Mouse (Mus musculus) hematopoietic stem cell, adult 5-6 weeks (primary cell): Measurements from ENCODE around the gene Pou5f1. TPM values are rescaled to one million over a fixed set of nuclear protein-coding genes. Genes with fewer than 3 reads are reported as not detected.
"Not testable (repeated sequence)": the region's sequence is repeated elsewhere in the genome, so short reads cannot be mapped to it uniquely, and the experiment has no call there.

Experiments used
- ATAC-seq, 2 experiments: fragments of 125-278 bp in 1 of 2; replicated peaks in 1 of 2; 2 replicates each; pipeline ENCODE4 v1.8.0; 2016 to 2017; ENCODE audit warnings: inconsistent platforms in 2 of 2, mild to moderate bottlenecking in 2 of 2, moderate number of reproducible peaks in 2 of 2, low read depth in 1 of 2, moderate TSS enrichment in 1 of 2; ENCODE audit not compliant: low FRiP score in 2 of 2, poor library complexity in 2 of 2, severe bottlenecking in 2 of 2, insufficient read depth in 1 of 2, low TSS enrichment in 1 of 2
- total RNA-seq: library from RNA; stranded (forward); fragments of 172-1452, 232-1000 nt; gene quantifications from 2 replicates; pipeline ENCODE4 v1.2.3, GENCODE M21; 2017

Pou5f1 gene
- total RNA-seq, result 0.31 and 0.45 TPM in 2 replicates

GRCm38 (mm10) chr17:35505776-35506175 is at the start of gene Pou5f1:
Pou5f1 (plus strand) TSS chr17:35506018.
- ATAC-seq, result no peak

DNA sequence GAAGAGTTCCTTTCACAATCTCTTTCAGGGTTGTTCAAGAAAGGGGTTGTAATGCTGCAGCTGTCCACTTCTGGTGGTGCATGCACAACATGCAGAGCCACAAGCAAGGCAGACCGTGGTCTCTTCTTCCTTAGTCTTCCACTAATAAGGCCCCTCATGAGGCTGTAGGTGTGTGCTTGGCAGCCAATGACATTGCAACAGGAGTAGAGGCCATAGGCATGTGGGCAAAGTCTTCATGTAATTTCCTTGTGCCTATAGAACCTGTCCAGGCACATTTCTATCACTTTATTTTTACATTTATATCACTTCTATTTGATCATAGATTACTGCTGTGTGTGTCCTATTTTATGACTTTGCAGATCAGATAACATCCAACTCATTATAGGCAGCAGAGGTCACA is 47.6 kb upstream of the Pou5f1 start:
- ATAC-seq, result not testable (repeated sequence)

DNA sequence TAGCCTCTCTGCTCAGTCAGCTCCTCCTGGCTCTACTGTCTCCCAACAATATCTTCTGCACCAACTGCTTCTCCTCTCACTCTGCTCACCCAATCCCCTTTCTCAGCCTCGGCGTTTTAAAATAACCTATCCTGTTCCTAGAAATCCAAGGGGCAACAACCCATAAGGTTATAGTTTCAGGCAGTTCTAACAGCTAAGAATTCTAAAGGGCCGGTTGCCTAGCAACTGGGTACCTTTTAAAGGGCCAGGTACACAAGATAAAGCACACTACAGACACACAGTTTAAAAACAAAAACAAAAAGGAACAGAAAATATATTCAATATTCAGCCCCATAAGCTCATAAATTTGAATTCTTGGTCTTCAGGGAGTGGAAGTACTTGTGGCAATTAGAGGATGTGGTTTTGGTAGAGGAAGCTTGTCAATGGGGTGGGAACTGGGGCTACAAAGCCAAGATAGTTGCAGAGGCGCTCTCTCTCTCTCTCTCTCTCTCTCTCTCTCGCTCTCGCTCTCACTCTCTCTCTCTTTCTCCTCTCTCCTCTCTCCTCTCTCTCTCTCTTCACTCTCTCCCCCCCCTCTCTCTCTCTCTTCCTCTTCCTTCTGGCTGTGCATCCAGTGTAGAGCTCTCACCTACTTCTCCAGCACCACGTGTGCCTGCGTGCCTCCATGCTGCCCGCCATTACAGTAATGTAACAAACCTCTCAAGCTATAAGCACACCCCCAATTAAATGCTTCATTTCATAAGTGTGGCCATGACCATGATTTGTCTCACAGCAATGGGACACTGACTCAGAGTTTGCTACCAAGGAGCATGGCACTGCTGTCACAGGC is 45.1 kb upstream of the Pou5f1 start:
- peak; percentile 86 to 87 for ATAC-seq

- 0 out of 4 replicates have a peak, but pooled peaks of 1 of the 2 experiments have one; percentile 47 for ATAC-seq
Measured at GRCm38 (mm10) chr17:35465651-35466050, 40.2 kb upstream of the Pou5f1 start.

DNA sequence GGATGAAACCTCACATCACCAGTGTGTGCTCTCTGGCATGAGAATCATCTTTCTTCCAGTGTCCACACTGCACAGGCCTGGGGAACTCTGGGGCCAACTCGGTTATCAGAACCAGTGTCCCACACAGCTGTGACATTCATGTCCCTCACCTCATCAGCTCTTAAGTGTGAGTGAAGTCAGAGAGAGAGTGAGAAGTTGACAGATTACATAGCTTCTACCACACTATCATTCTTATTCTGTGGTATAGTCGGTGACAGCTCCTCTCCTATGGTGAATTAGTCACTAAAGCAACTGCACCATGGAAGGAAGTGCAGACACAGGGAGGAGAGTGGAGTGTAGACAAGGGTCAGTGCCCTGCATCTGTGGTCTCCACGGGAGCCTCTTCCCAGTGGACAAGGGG is 36.9 kb upstream of the Pou5f1 start:
- ATAC-seq, result not testable (repeated sequence)

DNA sequence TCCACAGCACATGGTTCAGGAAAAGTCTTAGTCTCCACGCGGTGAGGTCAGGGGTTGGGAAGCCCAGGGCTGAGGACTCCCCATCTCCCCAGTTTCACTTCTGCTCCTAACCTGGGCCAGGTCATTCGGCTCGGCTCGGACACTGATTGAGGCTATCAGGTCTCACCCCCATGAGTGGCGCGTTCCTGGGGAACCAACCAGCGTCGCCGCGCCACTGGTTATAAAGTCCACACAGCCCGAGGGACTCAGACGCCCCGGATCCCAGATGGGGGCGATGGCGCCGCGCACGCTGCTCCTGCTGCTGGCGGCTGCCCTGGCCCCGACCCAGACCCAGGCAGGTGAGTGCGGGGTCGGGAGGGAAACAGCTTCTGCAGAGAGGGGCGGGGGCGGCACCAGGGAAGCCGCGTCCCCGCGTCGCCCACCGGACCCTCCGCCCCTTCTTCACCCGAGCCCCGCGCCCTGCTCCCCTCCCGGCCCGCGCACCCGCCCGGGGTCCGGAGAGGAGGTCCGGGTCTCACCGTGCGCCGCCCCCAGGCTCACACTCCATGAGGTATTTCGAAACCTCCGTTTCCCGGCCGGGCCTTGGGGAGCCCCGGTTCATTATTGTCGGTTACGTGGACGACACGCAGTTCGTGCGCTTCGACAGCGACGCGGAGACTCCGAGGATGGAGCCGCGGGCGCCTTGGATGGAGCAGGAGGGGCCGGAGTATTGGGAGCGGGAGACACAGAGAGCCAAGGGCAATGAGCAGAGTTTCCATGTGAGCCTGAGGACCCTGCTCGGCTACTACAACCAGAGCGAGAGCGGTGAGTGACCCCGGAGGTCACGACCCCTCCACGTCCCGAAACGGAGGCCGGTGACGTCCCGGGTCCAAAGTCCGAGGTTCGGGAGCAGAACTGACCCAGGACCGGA is 35.7 kb upstream of the Pou5f1 start, which contains the start of gene H2-Q10:
Gene H2-Q10 (plus strand): TSS at position 248 of the 910 bp plus-strand sequence.
- ATAC-seq, result no peak

- peak; percentile 72 to 73; a peak in 2 of 4 replicates for ATAC-seq
Measured at GRCm38 (mm10) chr17:35484066-35484465, 21.8 kb upstream of the Pou5f1 start.

DNA sequence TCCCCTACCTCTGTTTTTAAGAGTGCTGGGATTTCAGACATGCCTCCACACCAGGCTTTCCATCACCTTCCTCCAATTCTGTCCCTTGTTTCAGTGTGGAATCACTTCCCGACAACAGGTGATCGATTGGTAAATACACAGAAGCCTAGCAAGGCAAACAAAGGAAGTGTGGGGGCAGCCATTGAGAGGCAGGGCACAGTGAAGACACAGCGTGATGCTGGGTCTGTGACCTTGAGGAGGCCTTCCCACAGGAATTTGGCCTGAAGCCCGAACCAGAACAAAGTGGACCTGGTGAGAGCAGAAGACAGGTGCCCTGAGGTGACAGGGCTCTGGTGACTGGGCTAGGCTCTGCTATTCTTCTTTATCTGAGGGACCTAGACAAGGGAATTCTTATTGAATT is 20.1 kb upstream of the Pou5f1 start:
- ATAC-seq, result no peak

GRCm38 (mm10) chr17:35486726-35487125 is 19.1 kb upstream of the Pou5f1 start:
- ATAC-seq, result no peak

GRCm38 (mm10) chr17:35488041-35488440 is 17.8 kb upstream of the Pou5f1 start:
- ATAC-seq, result no peak

DNA sequence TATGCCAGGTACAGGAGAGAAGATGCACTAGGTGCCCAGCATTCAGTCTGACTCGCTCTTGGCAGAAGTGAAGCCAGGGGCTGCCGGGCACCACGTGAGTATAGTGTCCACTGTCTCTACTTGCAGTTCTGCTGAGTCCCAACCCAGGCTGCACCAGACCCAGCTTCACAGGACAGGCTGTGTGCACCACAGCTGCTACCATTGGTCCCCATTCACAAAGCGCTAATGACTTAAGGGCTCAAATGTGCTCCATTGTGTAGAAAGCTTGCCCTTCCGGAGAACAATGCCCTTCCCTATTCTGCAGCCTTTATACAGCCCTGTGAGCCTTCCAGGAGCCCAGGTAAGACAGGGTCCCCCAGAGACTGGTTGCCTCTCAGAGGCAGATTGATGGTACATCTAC is 15.5 kb upstream of the Pou5f1 start:
- no peak for ATAC-seq

DNA sequence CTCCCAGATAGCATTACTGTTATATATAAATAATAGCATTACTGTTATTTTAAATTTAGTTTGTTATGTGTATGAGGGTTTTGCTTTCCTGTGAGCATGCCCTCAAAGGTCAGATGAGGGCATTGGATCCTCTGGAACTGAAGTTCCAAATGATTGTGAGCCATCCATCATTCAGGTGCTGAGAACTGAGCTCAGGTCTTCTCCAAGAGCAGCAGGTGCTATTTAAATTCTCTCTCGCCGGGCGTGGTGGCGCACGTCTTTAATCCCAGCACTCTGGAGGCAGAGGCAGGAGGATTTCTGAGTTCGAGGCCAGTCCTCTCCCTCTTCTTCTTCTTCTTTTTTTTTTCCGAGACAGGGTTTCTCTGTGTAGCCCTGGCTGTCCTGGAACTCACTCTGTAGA is 8.7 kb upstream of the Pou5f1 start:
- no peak for ATAC-seq

DNA sequence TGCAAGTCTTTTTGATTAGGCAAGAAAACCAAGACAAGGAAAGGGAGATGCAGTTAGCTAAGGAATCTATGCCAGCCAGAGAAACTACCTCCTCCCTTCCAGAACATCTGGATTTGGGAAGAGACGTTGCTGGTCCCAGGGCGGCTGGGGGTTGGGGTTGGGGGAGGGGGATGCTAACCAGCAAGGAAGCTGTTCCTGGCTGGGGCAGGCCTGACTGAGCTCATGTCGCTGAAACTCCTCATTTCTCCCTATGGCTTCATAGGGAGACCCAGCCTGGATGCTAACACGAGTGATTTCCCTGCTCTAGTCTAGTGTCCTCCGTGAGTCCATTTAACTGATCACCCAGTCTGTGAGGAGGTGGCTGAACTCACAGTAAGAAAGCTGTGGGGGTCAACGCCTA is 3.6 kb upstream of the Pou5f1 start:
- ATAC-seq, result no peak

GRCm38 (mm10) chr17:35502762-35503161 is 3.1 kb upstream of the Pou5f1 start:
- no peak for ATAC-seq

- ATAC-seq, result no peak
Measured at GRCm38 (mm10) chr17:35503849-35504248, 2.0 kb upstream of the Pou5f1 start.

GRCm38 (mm10) chr17:35504628-35505481 is 963 bp upstream of the Pou5f1 start:
- no peak for ATAC-seq

- no peak for ATAC-seq
Measured at GRCm38 (mm10) chr17:35506881-35507280, 1.1 kb downstream of the Pou5f1 start.
